Mouse (Mus musculus): Measurements from ENCODE around the gene Hbq1a. TPM values are rescaled to one million over a fixed set of nuclear protein-coding genes. Genes with fewer than 3 reads are reported as not detected.
"Not testable (repeated sequence)": the region's sequence is repeated elsewhere in the genome, so short reads cannot be mapped to it uniquely, and the experiment has no call there.

The Hbq1a gene
- not detected for total RNA-seq (2021)
- long read RNA-seq, experiment 1 = 0 reads
- long read RNA-seq, experiment 2, partial matches to known transcripts = 0 of 1 reads
- long read RNA-seq, experiment 2, other reads (novel, unspliced or antisense) = 1 of 1 reads

GRCm38 (mm10) chr11:32299865-32300264, at the start of gene Hbq1a:
Gene Hbq1a (plus strand): TSS chr11:32300069.
- peak; percentile 47 to 48 for DNase-seq (ENCODE audit: low spot score in 2 of 2)

GRCm38 (mm10) chr11:32250880-32251763, 48.7 kb upstream of the Hbq1a start:
- no peak for DNase-seq (ENCODE audit: low spot score in 2 of 2)

- no peak for DNase-seq (ENCODE audit: low spot score in 2 of 2)
Measured at GRCm38 (mm10) chr11:32253121-32253520, 46.7 kb upstream of the Hbq1a start.

- no peak for DNase-seq (ENCODE audit: low spot score in 2 of 2)
Measured at GRCm38 (mm10) chr11:32256146-32256545, 43.7 kb upstream of the Hbq1a start.

DNA sequence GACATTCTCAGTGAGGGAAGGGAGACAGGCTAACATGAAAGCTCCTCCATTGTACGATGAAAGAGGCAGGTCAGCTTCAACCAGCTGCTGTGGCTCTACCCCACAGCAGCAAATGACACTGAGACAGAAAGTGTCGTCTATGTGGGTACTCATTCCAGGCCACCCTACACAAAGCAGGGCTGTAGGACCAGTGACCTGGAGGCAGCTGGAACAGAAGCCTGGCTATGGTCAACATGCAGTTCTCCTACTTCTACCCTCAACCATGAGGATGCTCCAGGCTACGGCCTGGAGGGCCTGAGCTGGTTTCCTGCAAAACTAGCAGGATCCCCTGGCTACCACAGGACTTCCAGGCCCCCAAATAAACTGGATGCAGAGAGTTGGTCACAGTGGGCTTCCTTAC, 43.3 kb upstream of the Hbq1a start:
- DNase-seq (ENCODE audit: low spot score in 2 of 2) = no peak

- no peak for DNase-seq (ENCODE audit: low spot score in 2 of 2)
Measured at GRCm38 (mm10) chr11:32262674-32263415, 37.0 kb upstream of the Hbq1a start.

DNA sequence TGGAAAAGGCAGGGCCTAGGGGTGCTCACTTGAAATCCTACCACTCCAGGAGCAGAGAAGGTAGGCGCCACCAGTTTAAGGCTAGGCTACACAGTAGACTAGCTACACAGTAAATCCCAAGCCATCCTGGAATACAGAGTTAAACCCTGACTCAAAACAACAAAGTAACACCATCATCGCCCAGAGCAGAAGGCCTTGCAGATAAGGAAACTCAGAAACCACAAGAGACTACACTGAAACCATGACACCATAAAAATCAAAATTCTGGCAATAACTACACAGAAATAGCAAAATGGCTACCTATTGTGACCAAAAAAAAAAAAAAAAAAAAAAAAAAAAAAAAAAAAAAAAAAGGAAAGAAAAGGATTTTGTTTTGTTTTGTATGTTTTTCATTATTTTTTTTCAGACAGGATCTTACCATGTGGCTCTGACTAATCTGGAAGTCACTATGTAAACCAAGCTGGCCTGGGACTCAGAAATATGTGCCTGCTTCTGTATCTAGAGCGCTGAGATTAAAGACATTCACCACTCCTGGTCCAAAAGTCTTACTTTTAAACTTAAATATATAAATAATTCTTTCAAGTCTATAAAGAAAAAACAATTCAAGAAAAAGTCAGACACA, 34.6 kb upstream of the Hbq1a start:
- DNase-seq (ENCODE audit: low spot score in 2 of 2) = no peak

DNA sequence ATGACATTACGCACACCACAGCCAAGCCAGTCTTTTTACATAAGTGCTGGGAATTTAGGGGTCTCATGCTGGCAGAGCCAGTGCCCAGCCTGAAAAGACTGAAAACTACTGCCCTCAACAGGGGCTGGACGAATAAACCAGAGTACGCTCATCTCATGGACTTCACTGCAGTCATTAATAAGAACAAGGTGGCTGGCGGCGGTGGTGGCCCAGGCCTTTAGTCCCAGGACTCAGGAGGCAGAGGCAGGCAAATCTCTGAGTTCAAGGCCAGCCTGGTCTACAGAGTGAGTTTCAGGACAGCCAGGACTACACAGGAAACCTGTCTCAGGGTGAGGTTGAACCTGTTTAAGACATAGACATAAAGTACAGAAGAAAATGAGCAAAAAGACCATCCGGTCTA, 33.7 kb upstream of the Hbq1a start:
- no peak for DNase-seq (ENCODE audit: low spot score in 2 of 2)

GRCm38 (mm10) chr11:32266776-32267175, 33.1 kb upstream of the Hbq1a start:
- no peak for DNase-seq (ENCODE audit: low spot score in 2 of 2)

- DNase-seq (ENCODE audit: low spot score in 2 of 2) = peak; percentile 96 to 98
Measured at GRCm38 (mm10) chr11:32267188-32267884, 32.5 kb upstream of the Hbq1a start, which contains the start of gene Nprl3. Gene Nprl3 (minus strand): TSS chr11:32267707.

GRCm38 (mm10) chr11:32267964-32268363, 31.9 kb upstream of the Hbq1a start:
- no peak for DNase-seq (ENCODE audit: low spot score in 2 of 2)

- no peak for DNase-seq (ENCODE audit: low spot score in 2 of 2)
Measured at GRCm38 (mm10) chr11:32268952-32269351, 30.9 kb upstream of the Hbq1a start.

DNA sequence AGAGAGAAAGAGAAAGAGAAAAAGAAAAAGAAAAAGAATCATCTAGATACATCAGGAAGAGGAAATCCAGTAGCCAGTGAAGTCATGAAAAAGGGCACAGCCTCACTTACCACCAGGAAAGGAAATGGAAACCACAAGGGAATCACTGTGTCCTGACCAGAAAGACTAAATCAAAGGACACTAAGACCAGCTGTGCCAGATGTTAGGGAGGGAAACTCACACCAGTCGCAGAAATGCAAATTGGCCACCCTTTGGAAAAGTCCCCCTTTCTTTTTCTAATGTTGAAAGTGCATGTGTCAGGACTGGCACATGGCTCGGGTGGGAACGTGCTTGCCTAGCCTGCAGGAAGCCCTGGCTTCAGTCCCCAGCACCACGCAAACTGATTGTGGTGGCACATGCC, 28.7 kb upstream of the Hbq1a start:
- no peak for DNase-seq (ENCODE audit: low spot score in 2 of 2)

GRCm38 (mm10) chr11:32276347-32276746, 23.5 kb upstream of the Hbq1a start, which contains the start of gene Hba-x:
Gene Hba-x (plus strand): TSS chr11:32276400.
- no peak for DNase-seq (ENCODE audit: low spot score in 2 of 2)

DNA sequence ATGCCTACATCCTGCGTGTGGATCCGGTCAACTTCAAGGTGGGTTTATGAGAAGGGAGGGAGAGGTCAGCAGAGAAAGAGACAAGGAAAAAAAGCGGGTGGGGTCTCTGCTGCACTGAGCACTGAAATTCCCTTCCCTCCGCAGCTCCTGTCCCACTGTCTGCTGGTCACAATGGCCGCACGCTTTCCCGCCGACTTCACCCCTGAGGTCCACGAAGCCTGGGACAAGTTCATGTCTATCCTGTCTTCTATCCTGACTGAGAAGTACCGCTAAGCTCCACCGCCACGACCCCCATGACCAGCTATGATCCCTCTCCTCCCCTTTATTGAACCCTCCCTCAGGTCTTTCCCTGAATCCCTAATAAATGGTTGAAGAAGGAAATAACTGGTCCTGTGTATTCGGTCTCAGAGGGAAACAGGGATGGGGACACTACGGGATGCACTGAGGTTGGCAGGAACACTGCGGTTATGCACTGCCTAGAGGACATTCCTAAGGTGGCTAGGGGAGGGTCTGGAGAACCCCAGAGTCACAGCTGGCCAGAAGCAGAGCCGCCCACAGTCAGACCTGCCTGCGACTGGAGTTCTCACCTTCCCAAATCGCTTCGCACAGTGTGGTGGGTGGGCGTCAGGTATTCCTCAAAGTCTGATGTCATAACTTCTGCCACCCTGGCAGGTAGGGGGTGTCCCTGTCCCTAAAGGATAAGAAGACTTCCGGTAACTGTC, 22.0 kb upstream of the Hbq1a start:
- DNase-seq (ENCODE audit: low spot score in 2 of 2) = no peak

- no peak for DNase-seq (ENCODE audit: low spot score in 2 of 2)
Measured at GRCm38 (mm10) chr11:32278458-32278957, 21.4 kb upstream of the Hbq1a start.

DNA sequence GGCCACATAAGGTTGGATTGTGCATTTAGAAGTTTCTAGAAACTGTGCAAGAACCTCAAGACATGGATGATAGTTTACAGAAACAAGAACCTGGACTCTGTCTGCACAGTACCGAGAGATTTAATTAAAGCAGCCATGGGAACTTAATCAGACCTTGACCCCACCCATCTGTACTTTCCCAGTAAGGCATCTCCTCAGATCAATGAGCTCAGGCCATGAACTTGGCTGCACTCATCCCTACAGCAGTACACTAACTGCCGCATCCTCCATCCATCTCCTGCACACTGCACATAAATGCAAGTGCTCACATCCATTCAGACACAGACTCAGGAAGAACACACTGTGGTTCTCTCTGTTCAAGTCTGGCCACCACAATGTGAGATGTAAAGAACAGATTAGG, 19.2 kb upstream of the Hbq1a start:
- no peak for DNase-seq (ENCODE audit: low spot score in 2 of 2)

DNA sequence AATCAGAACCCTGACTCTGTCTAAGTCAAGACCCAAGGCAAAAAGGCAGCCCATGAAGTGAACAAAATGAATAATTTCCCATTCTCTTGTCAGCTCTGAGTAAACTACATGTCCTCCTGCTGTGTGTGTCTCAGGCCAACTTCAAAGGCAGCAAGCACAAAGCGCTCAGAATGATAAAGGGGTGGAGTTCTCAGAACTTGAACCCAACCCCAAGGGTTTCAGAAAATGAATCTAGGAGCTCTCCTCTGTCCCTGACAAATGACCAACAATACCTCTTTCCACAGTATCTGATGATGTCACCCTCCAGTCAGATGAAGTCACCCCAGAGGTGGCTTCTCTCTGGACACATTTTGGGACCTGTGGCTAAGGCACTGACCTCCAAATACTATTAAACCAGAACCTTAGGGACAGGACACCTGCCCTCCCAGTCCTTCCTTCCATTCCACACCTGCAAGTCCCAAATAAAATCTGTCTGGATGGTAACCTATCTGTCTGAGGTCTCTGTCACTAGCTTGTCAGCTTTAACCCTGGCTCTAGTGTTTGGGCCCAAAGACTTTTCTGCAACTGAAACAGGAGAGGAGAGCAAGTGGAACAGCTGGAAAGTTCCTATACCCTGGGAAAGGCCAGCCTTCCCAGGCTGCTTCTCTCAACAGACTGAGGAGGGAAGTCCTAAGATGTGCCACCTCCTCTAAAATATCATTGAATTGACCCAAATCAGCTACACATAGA, 18.3 kb upstream of the Hbq1a start:
- DNase-seq (ENCODE audit: low spot score in 2 of 2) = no peak

DNA sequence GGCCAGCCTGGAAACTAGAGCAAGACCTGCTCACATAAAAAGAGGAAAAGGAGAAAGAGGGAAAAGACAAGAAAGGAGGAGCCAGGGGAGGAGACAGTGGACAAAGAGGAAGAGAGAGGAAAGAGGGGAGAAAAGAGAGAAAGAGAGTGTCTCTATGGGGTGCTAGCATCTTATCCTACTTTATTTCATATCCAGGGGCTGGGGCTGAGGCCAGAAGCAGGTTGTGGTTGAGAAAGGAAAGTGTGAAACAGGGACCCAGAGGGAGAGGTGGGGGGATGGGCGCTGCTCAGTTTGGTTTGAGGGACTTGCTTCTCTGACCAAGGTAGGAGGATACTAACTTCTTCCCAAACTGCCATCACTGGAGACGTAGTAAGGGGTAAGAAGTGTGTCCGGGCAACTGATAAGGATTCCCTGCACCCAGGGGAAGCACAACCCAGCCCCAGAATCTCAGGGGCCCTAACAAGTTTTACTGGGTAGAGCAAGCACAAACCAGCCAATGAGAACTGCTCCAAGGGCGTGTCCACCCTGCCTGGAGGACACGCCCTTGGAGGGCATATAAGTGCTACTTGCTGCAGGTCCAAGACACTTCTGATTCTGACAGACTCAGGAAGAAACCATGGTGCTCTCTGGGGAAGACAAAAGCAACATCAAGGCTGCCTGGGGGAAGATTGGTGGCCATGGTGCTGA, 16.6 kb upstream of the Hbq1a start, which contains the start of gene Hba-a1:
TSS of gene Hba-a1 (plus strand) at position 421 of the 687 bp plus-strand sequence.
- not testable (repeated sequence) for DNase-seq (ENCODE audit: low spot score in 2 of 2)

Data from adrenal gland, adult 18-20 months (tissue).